Mouse (Mus musculus) retina, adult 2 months (tissue): ENCODE measurements around the gene Zfp46.

ENCODE experiments used
- DNase-seq: peaks from one replicate; pipeline ENCODE4 v3.0.0-alpha.2; 2012; ENCODE audit warnings: low read depth, low spot score

Zfp46 gene

DNA sequence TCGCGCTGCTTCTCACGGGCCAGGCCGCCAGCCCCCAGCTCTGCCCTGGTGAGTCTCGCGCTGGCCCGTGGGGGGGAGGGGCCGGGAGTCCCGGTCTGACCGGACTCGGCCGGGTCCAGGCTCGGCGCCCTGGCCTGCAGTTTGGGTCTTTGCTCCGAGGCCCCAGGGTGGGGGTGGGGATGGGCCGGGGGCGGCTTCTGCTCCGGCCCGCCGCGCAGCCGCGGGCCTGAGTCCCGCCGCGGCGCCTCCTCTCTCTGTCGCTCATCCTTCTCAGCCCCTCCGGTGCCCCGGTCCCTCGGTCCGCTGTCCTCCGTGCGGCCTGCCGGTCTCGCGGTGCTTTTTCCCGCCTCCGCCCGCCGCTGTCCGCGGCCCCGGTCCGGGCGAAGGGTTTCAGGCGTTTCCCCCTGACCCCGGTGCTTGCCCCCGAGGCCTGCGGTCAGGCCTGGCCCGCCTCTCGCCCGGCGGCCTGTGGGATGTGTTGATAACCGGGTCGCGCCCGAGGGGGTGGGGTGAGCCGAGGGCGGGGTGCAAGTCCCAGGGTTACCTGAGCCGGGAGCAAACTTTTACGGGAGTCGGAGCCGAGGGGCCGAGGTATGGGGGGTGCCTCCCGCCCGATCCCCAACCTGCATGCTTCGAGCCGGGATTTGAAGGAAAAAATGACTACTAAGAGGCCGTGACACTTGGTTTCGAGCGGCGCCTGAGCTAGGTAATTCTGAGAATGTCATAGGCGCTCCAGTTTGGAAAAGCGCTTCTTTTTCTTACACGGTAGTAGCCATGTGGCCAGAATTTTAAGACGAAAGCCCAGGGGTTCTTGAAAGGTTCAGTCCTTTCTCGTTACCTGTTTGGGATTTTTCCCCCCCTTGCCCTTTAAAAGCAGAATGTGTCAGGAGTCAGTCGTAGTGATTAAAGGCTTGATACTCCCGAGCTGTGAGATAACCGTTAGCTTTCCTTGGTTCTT is 26.8 kb downstream of the Zfp46 start:
- DNase-seq, result no peak

- no peak for DNase-seq
These were observed 28.1 kb downstream of the Zfp46 start for GRCm38 (mm10) chr4:136312616-136313015.

GRCm38 (mm10) chr4:136317667-136318066 is 33.2 kb downstream of the Zfp46 start:
- DNase-seq, result no peak

- no peak for DNase-seq
These were observed 35.5 kb downstream of the Zfp46 start for GRCm38 (mm10) chr4:136320016-136320415.

DNA sequence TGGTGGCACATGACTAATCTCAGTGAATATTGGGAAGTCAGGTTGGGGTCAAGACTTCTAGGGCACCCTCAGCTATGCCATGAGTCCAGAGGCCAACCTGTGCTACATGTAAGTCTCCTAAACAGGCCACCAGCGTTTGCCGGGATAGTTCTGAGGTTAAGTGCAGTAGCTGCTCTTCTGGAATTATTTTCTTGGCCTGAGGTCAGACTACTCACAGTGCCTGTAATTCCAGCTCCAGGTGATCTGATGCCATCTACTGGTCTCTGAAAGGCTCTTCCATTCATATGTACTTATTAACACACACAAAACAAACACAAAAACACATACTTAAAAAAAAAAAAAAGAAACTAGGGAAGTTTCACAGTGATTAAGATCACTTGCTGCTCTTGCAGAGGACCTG is 39.7 kb downstream of the Zfp46 start:
- no peak for DNase-seq

DNA sequence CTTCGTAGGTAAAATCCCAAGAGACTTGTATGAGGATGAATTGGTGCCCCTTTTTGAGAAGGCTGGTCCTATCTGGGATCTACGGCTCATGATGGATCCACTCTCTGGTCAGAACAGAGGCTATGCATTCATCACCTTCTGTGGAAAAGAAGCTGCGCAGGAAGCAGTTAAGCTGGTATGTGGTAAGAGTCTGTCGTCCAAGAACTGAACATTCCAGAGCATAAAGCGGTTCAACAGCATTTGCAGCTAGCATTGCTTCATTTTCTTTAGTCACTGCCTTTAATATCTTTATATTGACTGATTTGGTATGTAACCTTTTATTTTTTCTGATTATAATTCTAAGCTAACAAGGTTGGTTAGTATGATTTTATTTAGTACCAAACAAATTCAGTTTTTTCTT is 42.8 kb downstream of the Zfp46 start:
- no peak for DNase-seq

- no peak for DNase-seq
These were observed 43.6 kb downstream of the Zfp46 start for GRCm38 (mm10) chr4:136328115-136328514.

GRCm38 (mm10) chr4:136331709-136332108 is 47.2 kb downstream of the Zfp46 start:
- no peak for DNase-seq

GRCm38 (mm10) chr4:136333191-136333590 is 48.7 kb downstream of the Zfp46 start:
- DNase-seq, result no peak

- DNase-seq, result no peak
These were observed 50.6 kb downstream of the Zfp46 start for GRCm38 (mm10) chr4:136335065-136335464.

DNA sequence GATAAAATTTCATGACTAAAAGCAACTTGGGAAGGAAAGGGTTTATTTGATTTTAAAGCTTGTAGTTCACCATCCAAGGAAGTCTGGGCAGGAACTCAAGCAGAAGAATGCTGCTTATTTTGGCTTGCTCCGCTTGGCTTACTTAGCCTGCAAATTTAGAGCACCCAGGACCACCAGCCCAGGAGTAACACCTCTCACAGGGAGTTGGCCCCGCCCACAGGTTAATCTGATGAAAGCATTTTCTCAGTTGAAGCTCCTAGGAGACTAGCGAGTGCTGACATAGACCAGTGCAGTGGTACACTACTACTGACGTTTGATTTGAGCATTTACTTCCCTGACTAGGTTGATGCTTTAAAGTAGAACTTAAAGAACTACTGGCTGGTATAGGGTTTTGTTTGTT is 52.6 kb downstream of the Zfp46 start:
- no peak for DNase-seq
